Mouse (Mus musculus): ENCODE measurements around the gene Cldn2.

GRCm38 (mm10) chrX:139812636-139813298 is 12.1 kb downstream of the Cldn2 start:
- TF ChIP-seq CTCF (IDR thresholded peaks at IDR 0.05; ENCODE audit: low read depth, low read length) (no peak), GATA1 (IDR thresholded peaks at IDR 0.05; ENCODE audit: borderline replicate concordance, low read length) (no peak)

All from G1E (cell line).